Mouse (Mus musculus): ENCODE results near the gene Prrc2b. TPM values are rescaled to one million over a fixed set of nuclear protein-coding genes. Genes with fewer than 3 reads are reported as not detected.

Gene Prrc2b
- polyA plus RNA-seq, 1 experiment, result 44.5 TPM

GRCm38 (mm10) chr2:32153041-32153790 is 2.3 kb downstream of the Prrc2b start:
- Histone ChIP-seq H3K27ac (ENCODE audit: control insufficient read depth, insufficient read depth, low read depth, low read length, poor library complexity) (no peak overlapping the region), H3K4me1 (ENCODE audit: control insufficient read depth, insufficient read depth, low read length) (peaks cover 5% of the 10 kb centered on the region; the same call in 1 of the 2 replicates), H3K4me3 (replicated peaks; ENCODE audit: control insufficient read depth, low read depth, low read length) (no peak overlapping the region)
- 37% methylated on average over 13 of the region's 13 CpGs for WGBS
- TF ChIP-seq POLR2A (IDR thresholded peaks at IDR 0.05; ENCODE audit: borderline replicate concordance, control insufficient read depth, low read depth, low read length) (no peak), CTCF (IDR thresholded peaks at IDR 0.05; ENCODE audit: control insufficient read depth, insufficient read depth, low read length) (no peak)

GRCm38 (mm10) chr2:32153791-32154119 is 2.9 kb downstream of the Prrc2b start:
- H3K27ac ChIP-seq (ENCODE audit: control insufficient read depth, insufficient read depth, low read depth, low read length, poor library complexity), result no peak overlapping the region
- no peak overlapping the region for H3K4me3 ChIP-seq (replicated peaks; ENCODE audit: control insufficient read depth, low read depth, low read length)
- H3K4me1 ChIP-seq (ENCODE audit: control insufficient read depth, insufficient read depth, low read length), result peaks cover 5% of the 10 kb centered on the region; the same call in 1 of the 2 replicates
- TF ChIP-seq POLR2A (IDR thresholded peaks at IDR 0.05; ENCODE audit: borderline replicate concordance, control insufficient read depth, low read depth, low read length), result no peak
- TF ChIP-seq CTCF (IDR thresholded peaks at IDR 0.05; ENCODE audit: control insufficient read depth, insufficient read depth, low read length), result no peak
- WGBS, result 43% methylated on average over 4 of the region's 4 CpGs

GRCm38 (mm10) chr2:32154334-32154997 is 3.6 kb downstream of the Prrc2b start:
- Histone ChIP-seq H3K4me1 (ENCODE audit: control insufficient read depth, insufficient read depth, low read length) (peaks cover 5% of the 10 kb centered on the region; the same call in 1 of the 2 replicates), H3K4me3 (replicated peaks; ENCODE audit: control insufficient read depth, low read depth, low read length) (no peak overlapping the region), H3K27ac (ENCODE audit: control insufficient read depth, insufficient read depth, low read depth, low read length, poor library complexity) (no peak overlapping the region; the same call in 1 of the 2 replicates)
- 35% methylated on average over 9 of the region's 9 CpGs for WGBS
- TF ChIP-seq CTCF (IDR thresholded peaks at IDR 0.05; ENCODE audit: control insufficient read depth, insufficient read depth, low read length) (no peak), POLR2A (IDR thresholded peaks at IDR 0.05; ENCODE audit: borderline replicate concordance, control insufficient read depth, low read depth, low read length) (no peak)

GRCm38 (mm10) chr2:32154998-32155541 is 4.2 kb downstream of the Prrc2b start:
- TF ChIP-seq CTCF (IDR thresholded peaks at IDR 0.05; ENCODE audit: control insufficient read depth, insufficient read depth, low read length) (no peak), POLR2A (IDR thresholded peaks at IDR 0.05; ENCODE audit: borderline replicate concordance, control insufficient read depth, low read depth, low read length) (no peak)
- Histone ChIP-seq H3K27ac (ENCODE audit: control insufficient read depth, insufficient read depth, low read depth, low read length, poor library complexity) (peak overlapping the region; percentile 28; the same call in 1 of the 2 replicates), H3K4me1 (ENCODE audit: control insufficient read depth, insufficient read depth, low read length) (peaks cover 5% of the 10 kb centered on the region; the same call in 1 of the 2 replicates), H3K4me3 (replicated peaks; ENCODE audit: control insufficient read depth, low read depth, low read length) (no peak overlapping the region)
- WGBS, result 20% methylated on average over 7 of the region's 7 CpGs

- peaks cover 5% of the 10 kb centered on the region; the same call in 1 of the 2 replicates for H3K4me1 ChIP-seq (ENCODE audit: control insufficient read depth, insufficient read depth, low read length)
- H3K27ac ChIP-seq (ENCODE audit: control insufficient read depth, insufficient read depth, low read depth, low read length, poor library complexity), result no peak overlapping the region
- TF ChIP-seq CTCF (IDR thresholded peaks at IDR 0.05; ENCODE audit: control insufficient read depth, insufficient read depth, low read length) (no peak), POLR2A (IDR thresholded peaks at IDR 0.05; ENCODE audit: borderline replicate concordance, control insufficient read depth, low read depth, low read length) (no peak)
Observed at GRCm38 (mm10) chr2:32155614-32156013, 4.7 kb downstream of the Prrc2b start.

GRCm38 (mm10) chr2:32156645-32157044 is 5.8 kb downstream of the Prrc2b start:
- Histone ChIP-seq H3K4me1 (ENCODE audit: control insufficient read depth, insufficient read depth, low read length) (peaks cover 5% of the 10 kb centered on the region; the same call in 1 of the 2 replicates), H3K4me3 (replicated peaks; ENCODE audit: control insufficient read depth, low read depth, low read length) (no peak overlapping the region), H3K27ac (ENCODE audit: control insufficient read depth, insufficient read depth, low read depth, low read length, poor library complexity) (no peak overlapping the region)
- WGBS, result 83% methylated on average over 10 of the region's 10 CpGs
- no peak for TF ChIP-seq POLR2A (IDR thresholded peaks at IDR 0.05; ENCODE audit: borderline replicate concordance, control insufficient read depth, low read depth, low read length)
- no peak for TF ChIP-seq CTCF (IDR thresholded peaks at IDR 0.05; ENCODE audit: control insufficient read depth, insufficient read depth, low read length)

More at GRCm38 (mm10) chr2:32155614-32156013, 4.7 kb downstream of the Prrc2b start:
- H3K4me3 ChIP-seq (replicated peaks; ENCODE audit: control insufficient read depth, low read depth, low read length), result no peak overlapping the region
- WGBS, result 49% methylated on average over 6 of the region's 6 CpGs

GRCm38 (mm10) chr2:32157328-32157727 is 6.4 kb downstream of the Prrc2b start:
- TF ChIP-seq CTCF (IDR thresholded peaks at IDR 0.05; ENCODE audit: control insufficient read depth, insufficient read depth, low read length) (no peak), POLR2A (IDR thresholded peaks at IDR 0.05; ENCODE audit: borderline replicate concordance, control insufficient read depth, low read depth, low read length) (no peak)
- 80% methylated on average over 4 of the region's 4 CpGs for WGBS
- Histone ChIP-seq H3K4me3 (replicated peaks; ENCODE audit: control insufficient read depth, low read depth, low read length) (no peak overlapping the region), H3K27ac (ENCODE audit: control insufficient read depth, insufficient read depth, low read depth, low read length, poor library complexity) (no peak overlapping the region), H3K4me1 (ENCODE audit: control insufficient read depth, insufficient read depth, low read length) (peaks cover 5% of the 10 kb centered on the region)

- H3K27ac ChIP-seq (ENCODE audit: control insufficient read depth, insufficient read depth, low read depth, low read length, poor library complexity), result no peak overlapping the region
- TF ChIP-seq CTCF (IDR thresholded peaks at IDR 0.05; ENCODE audit: control insufficient read depth, insufficient read depth, low read length) (0 out of 2 replicates have a peak, but pooled peaks have one; percentile 3), POLR2A (IDR thresholded peaks at IDR 0.05; ENCODE audit: borderline replicate concordance, control insufficient read depth, low read depth, low read length) (no peak)
- H3K4me1 ChIP-seq (ENCODE audit: control insufficient read depth, insufficient read depth, low read length), result peaks cover 5% of the 10 kb centered on the region
- no peak overlapping the region for H3K4me3 ChIP-seq (replicated peaks; ENCODE audit: control insufficient read depth, low read depth, low read length)
- 85% methylated on average over 12 of the region's 12 CpGs for WGBS
Observed at GRCm38 (mm10) chr2:32158616-32159239, 7.8 kb downstream of the Prrc2b start.
